Mouse (Mus musculus) kidney, adult 2 months (tissue): ENCODE measurements around the gene Mrpl42.

Source experiments
- CTCF ChIP-seq: fragments of 200-500 bp; conservative IDR thresholded peaks from 2 replicates; pipeline ENCODE4 v1.5.1; 2011; ENCODE audit warnings: low read depth, mild to moderate bottlenecking, control low read depth, low read length, moderate library complexity, mixed read lengths; ENCODE audit not compliant: insufficient read depth, insufficient read length
- POLR2A ChIP-seq: fragments of 200-500 bp; IDR thresholded peaks from one replicate; pipeline ENCODE4 v1.6.1; 2011; ENCODE audit warnings: low read depth, low read length, control low read depth

- TF ChIP-seq POLR2A, result no peak
- TF ChIP-seq CTCF, result no peak
Measured at GRCm38 (mm10) chr10:95513768-95514556, 12.2 kb upstream of the Mrpl42 start.
